Mouse (Mus musculus): ENCODE results near the gene Slc16a7. TPM values are rescaled to one million over a fixed set of nuclear protein-coding genes. Genes with fewer than 3 reads are reported as not detected.

Gene Slc16a7
- polyA plus RNA-seq, 1 experiment from 2014 or later = 11.6 TPM

DNA sequence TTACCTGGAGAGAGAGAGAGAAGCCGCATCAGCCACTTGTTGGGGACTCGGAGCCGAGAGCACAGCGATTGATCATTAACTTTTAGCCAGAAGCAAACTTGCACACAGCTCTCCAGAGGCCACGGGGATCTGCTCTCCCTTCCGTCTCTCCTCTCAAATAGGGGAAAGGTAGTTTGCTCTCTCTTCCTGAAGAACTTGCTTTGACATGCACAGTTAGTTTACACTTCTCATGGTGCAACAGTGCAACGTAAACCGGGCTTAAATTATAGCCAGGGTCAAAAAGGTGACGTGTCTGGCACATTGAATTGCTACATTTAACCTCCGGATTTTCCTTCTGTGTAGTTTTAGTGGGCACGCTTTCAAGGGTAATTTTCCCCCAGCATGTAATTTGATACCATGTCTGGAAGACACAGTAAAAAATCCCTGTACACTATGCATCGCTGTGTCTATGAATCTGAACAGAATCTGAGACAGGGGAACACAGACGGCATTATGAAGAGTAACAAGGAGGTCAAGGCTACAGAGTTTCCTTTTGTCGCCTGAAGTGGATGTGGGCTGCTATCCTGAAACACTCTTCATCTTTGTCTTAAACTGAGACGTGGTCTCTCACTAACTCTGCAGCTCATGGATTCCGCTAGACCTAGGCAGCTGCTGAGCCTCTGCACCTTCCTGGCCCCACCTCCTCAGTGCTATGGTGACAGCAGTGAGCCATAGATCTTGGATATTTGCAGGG is 60.8 kb downstream of the Slc16a7 start:
- peak; percentile 60 for ATAC-seq
- no peaks in the 10 kb centered on the region for H3K9me3 ChIP-seq (ENCODE audit: control insufficient read depth, low read length)
- no peak overlapping the region for H3K4me3 ChIP-seq (ENCODE audit: low read length)
- no peaks in the 10 kb centered on the region for H3K36me3 ChIP-seq (ENCODE audit: control insufficient read depth, insufficient read depth, low read length)
- no peak overlapping the region for H3K27ac ChIP-seq (ENCODE audit: low read depth, low read length)
- no peaks in the 10 kb centered on the region for H3K27me3 ChIP-seq (replicated peaks; ENCODE audit: control insufficient read depth, insufficient read depth, low read length)
- no peak overlapping the region for H3K9ac ChIP-seq (ENCODE audit: low read depth, low read length)
- 30% methylated on average over 16 of the region's 16 CpGs for WGBS
- no peaks in the 10 kb centered on the region for H3K4me1 ChIP-seq (ENCODE audit: control insufficient read depth, insufficient read depth, low read depth, low read length)
- peak overlapping the region; percentile 5; the same call in 1 of the 2 replicates for H3K4me2 ChIP-seq (ENCODE audit: low read length)

DNA sequence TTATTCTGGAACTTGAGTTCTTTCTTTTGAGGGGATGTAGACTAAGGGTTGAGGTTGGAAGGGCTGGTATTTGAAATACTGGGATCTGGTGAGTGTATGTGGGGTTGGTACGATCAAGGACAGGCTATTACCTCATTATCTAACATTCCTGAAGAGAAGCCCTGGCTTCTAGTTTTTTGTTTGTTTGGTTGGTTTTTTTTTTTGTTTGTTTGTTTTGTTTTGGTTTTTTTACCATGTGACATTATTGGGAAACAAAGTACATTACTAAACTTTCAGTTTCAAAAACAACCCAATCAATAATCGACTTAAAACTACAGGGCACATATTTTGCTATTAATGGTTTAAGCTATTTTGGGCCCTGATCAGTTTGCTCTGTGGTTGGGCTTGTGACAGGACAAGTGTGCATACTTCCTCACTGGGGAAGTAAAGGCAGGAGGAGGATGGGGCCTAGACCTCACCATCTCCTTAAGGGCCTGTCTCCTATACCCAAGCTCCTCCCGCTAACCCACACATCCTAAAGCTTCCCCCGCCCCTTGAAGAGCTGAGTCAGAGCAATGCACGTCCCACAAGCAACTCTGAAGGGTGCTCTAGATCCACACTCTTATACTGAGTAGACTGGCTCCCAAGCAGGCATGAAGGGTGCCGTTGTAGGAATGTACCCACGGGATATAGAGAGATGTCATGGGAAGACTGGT is 64.2 kb downstream of the Slc16a7 start:
- no peak overlapping the region for H3K9ac ChIP-seq (ENCODE audit: low read depth, low read length)
- no peak for ATAC-seq
- H3K36me3 ChIP-seq (ENCODE audit: control insufficient read depth, insufficient read depth, low read length) = no peaks in the 10 kb centered on the region
- H3K4me1 ChIP-seq (ENCODE audit: control insufficient read depth, insufficient read depth, low read depth, low read length) = no peaks in the 10 kb centered on the region
- H3K27ac ChIP-seq (ENCODE audit: low read depth, low read length) = no peak overlapping the region
- WGBS = 94% methylated on average over 7 of the region's 7 CpGs
- H3K4me2 ChIP-seq (ENCODE audit: low read length) = no peak overlapping the region
- no peaks in the 10 kb centered on the region for H3K27me3 ChIP-seq (replicated peaks; ENCODE audit: control insufficient read depth, insufficient read depth, low read length)
- H3K9me3 ChIP-seq (ENCODE audit: control insufficient read depth, low read length) = no peaks in the 10 kb centered on the region
- H3K4me3 ChIP-seq (ENCODE audit: low read length) = no peak overlapping the region

DNA sequence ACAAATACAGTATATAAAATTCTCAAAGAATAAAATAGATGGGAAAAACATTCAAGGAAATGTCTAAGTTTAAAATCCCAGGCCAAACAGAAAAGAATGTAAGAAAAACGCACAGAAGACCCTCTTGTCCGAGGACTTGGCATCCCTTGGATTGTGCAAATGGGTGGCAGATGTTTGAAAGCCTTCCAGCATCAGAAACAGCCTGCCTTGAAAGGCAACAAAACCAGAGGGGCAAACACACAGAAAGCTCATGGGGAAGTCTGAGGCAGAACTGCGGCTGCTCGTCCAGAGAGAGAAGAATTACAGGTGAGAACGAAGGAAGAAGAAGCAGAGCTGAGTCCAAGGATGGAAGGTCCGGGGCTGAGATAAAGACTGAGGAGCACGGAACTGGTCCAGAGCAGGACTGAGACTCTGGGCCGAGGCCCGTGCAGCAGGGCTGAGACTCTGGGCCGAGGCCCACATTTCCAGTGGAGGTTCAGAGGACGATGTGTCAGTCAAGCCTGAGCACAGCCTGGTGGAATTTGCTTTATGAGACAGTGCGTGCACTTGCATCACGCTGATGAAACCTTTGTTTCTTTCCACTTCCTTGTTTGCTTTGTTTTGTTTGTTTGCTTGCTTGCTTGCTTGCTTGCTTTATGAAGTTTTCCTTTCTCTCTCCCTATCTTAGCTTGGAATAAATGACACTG is 65.0 kb downstream of the Slc16a7 start:
- no peaks in the 10 kb centered on the region for H3K4me1 ChIP-seq (ENCODE audit: control insufficient read depth, insufficient read depth, low read depth, low read length)
- H3K4me2 ChIP-seq (ENCODE audit: low read length) = no peak overlapping the region
- peak; percentile 67; the same call in 1 of the 2 replicates for ATAC-seq
- 74% methylated on average over 13 of the region's 13 CpGs for WGBS
- H3K9ac ChIP-seq (ENCODE audit: low read depth, low read length) = no peak overlapping the region
- peak overlapping the region; percentile 37; the same call in 1 of the 2 replicates for H3K27ac ChIP-seq (ENCODE audit: low read depth, low read length)
- no peaks in the 10 kb centered on the region for H3K36me3 ChIP-seq (ENCODE audit: control insufficient read depth, insufficient read depth, low read length)
- no peaks in the 10 kb centered on the region for H3K27me3 ChIP-seq (replicated peaks; ENCODE audit: control insufficient read depth, insufficient read depth, low read length)
- H3K4me3 ChIP-seq (ENCODE audit: low read length) = no peak overlapping the region
- H3K9me3 ChIP-seq (ENCODE audit: control insufficient read depth, low read length) = no peaks in the 10 kb centered on the region

DNA sequence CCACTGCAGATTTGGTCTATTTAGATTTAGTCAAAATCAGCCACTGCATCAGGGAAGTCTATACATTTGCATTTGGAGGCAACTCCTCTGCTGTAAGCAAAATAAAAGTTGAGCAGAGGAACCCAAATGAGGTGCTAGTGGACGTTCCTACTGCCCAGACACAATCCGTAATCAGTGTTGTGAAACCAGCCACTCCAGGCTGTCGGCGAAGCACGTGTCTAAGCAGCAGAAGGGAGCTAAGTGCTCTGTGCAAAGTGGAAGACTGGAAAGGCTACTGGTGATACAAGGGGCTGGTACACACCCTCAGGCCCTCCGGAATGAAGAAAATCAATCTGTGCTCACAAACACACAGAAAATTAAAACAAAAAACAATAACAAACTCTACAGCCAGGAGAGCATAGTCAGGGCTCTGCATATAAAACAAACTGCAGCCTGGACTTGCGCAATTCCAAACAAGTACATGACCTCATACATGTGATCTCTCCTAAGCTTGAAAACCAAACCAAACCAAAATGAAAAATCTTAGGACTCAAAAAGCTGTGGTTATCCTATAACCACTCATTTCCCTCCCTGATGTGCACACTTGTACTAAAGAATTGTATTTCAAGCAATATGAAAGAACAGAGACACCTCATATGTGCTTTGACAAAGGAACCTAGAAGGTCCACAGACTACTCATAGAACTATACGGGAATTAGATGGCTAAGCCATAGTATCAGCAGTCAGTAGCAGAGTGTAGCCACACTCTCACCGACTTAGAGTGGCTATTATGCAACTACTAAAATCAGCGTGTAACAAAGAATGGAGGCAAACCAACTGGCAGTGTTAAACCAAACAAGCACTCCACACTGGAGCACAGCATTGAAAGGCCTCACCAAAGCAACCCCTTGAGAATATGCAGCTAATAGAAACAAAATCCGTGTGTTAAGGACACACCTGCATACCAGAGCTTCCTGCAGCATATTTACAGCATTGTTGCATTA is 67.5 kb downstream of the Slc16a7 start:
- no peak for ATAC-seq
- no peak overlapping the region for H3K9ac ChIP-seq (ENCODE audit: low read depth, low read length)
- no peaks in the 10 kb centered on the region for H3K4me1 ChIP-seq (ENCODE audit: control insufficient read depth, insufficient read depth, low read depth, low read length)
- H3K4me3 ChIP-seq (ENCODE audit: low read length) = no peak overlapping the region
- no peaks in the 10 kb centered on the region for H3K36me3 ChIP-seq (ENCODE audit: control insufficient read depth, insufficient read depth, low read length)
- 84% methylated on average over 11 of the region's 11 CpGs for WGBS
- H3K9me3 ChIP-seq (ENCODE audit: control insufficient read depth, low read length) = no peaks in the 10 kb centered on the region
- no peaks in the 10 kb centered on the region for H3K27me3 ChIP-seq (replicated peaks; ENCODE audit: control insufficient read depth, insufficient read depth, low read length)
- H3K27ac ChIP-seq (ENCODE audit: low read depth, low read length) = no peak overlapping the region
- no peak overlapping the region for H3K4me2 ChIP-seq (ENCODE audit: low read length)

DNA sequence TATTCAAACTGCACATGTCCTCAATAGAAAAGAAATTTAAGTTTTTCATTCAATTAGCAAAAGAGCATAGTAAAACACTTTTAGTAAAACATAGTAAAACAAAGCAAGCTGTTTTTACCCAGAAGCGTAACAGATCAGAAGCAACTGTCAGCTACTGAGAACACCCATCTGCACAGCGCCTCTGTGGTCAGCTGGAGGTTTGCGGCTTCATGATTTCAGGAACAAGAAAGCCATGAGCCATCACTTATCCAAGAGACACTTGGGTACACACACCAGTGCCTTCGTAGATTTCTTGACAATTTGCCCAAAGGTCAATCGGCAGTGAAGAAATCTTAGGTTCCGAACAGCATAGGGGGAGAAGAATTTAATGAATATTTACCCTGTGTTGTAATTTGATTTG is 71.9 kb downstream of the Slc16a7 start:
- Histone ChIP-seq H3K36me3 (ENCODE audit: control insufficient read depth, insufficient read depth, low read length) (no peaks in the 10 kb centered on the region), H3K9ac (ENCODE audit: low read depth, low read length) (no peak overlapping the region), H3K27me3 (replicated peaks; ENCODE audit: control insufficient read depth, insufficient read depth, low read length) (no peaks in the 10 kb centered on the region), H3K4me3 (ENCODE audit: low read length) (no peak overlapping the region), H3K27ac (ENCODE audit: low read depth, low read length) (no peak overlapping the region), H3K4me1 (ENCODE audit: control insufficient read depth, insufficient read depth, low read depth, low read length) (no peaks in the 10 kb centered on the region), H3K4me2 (ENCODE audit: low read length) (no peak overlapping the region), H3K9me3 (ENCODE audit: control insufficient read depth, low read length) (no peaks in the 10 kb centered on the region)
- ATAC-seq = no peak
- WGBS = 70% methylated on average over 6 of the region's 6 CpGs

DNA sequence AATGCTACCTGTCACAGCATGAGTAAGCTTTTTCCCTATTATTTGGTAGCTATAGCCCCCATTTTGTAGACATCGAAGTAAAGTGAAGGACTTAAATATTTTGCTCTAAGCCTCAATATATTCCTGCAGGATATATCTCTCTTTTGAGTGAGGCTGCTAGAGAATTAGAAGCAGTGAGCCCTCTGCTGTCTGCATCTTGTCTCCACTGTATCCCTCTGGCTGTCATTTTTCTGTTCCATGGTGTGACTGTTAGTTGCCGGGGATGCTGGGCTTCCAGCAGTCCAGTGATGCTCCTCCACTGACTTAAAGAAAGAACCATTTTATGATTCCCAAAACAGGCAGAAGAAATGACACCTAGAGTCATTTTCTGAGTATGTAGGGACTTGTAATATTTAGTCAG is 78.4 kb downstream of the Slc16a7 start:
- Histone ChIP-seq H3K9me3 (ENCODE audit: control insufficient read depth, low read length) (peaks cover 5% of the 10 kb centered on the region), H3K4me2 (ENCODE audit: low read length) (no peak overlapping the region), H3K27me3 (replicated peaks; ENCODE audit: control insufficient read depth, insufficient read depth, low read length) (no peaks in the 10 kb centered on the region), H3K4me3 (ENCODE audit: low read length) (no peak overlapping the region), H3K9ac (ENCODE audit: low read depth, low read length) (no peak overlapping the region), H3K27ac (ENCODE audit: low read depth, low read length) (no peak overlapping the region), H3K4me1 (ENCODE audit: control insufficient read depth, insufficient read depth, low read depth, low read length) (no peaks in the 10 kb centered on the region), H3K36me3 (ENCODE audit: control insufficient read depth, insufficient read depth, low read length) (no peaks in the 10 kb centered on the region)
- ATAC-seq = no peak
- WGBS = 95% methylated on average over 2 of the region's 2 CpGs

DNA sequence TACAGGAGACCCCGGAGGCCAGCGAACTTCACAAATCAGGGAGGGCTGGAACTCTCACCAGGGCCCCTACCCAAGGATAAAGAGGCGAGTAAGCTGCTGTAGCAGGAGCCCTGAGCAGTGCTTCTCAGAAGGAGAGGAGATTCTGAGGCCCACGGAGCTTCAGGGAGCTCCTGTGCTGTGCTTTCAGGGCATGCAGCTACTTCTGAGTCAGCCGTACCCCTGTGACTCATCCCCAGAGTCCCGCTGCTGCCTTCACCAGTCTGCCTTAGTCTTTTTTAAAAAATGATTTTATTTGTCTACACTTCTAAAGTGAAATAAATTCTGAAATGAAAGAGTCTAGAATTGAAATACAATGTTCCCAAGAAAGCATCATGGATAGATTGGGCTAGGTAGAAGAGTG is 91.2 kb downstream of the Slc16a7 start:
- Histone ChIP-seq H3K9ac (ENCODE audit: low read depth, low read length) (no peak overlapping the region), H3K4me2 (ENCODE audit: low read length) (no peak overlapping the region), H3K27ac (ENCODE audit: low read depth, low read length) (no peak overlapping the region), H3K4me3 (ENCODE audit: low read length) (no peak overlapping the region), H3K36me3 (ENCODE audit: control insufficient read depth, insufficient read depth, low read length) (no peaks in the 10 kb centered on the region), H3K9me3 (ENCODE audit: control insufficient read depth, low read length) (no peaks in the 10 kb centered on the region), H3K27me3 (replicated peaks; ENCODE audit: control insufficient read depth, insufficient read depth, low read length) (no peaks in the 10 kb centered on the region), H3K4me1 (ENCODE audit: control insufficient read depth, insufficient read depth, low read depth, low read length) (no peaks in the 10 kb centered on the region)
- 78% methylated on average over 6 of the region's 6 CpGs for WGBS
- no peak for ATAC-seq

DNA sequence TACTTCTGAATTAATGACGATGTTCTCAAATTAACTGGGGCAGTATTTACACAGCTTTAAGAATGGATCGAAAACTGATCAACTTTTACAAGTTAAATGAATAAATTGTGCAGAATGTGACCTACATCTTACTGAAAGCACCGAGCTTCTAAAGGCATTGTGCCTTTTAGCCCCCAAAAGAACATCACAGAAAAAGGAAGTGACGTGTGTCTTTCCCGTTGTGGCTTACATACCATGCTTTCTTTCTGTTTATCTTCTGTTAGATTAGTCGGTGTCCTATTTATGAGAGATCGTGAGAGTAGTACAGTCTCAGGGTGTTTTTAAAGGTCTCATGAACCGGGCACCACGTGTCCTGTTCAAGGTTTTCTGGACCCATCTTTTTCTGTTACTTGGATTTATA is 98.9 kb downstream of the Slc16a7 start:
- H3K9me3 ChIP-seq (ENCODE audit: control insufficient read depth, low read length) = no peaks in the 10 kb centered on the region

More for the DNA sequence above, 98.9 kb downstream of the Slc16a7 start:
- H3K36me3 ChIP-seq (ENCODE audit: control insufficient read depth, insufficient read depth, low read length) = no peaks in the 10 kb centered on the region
- no peaks in the 10 kb centered on the region for H3K27me3 ChIP-seq (replicated peaks; ENCODE audit: control insufficient read depth, insufficient read depth, low read length)
- H3K4me3 ChIP-seq (ENCODE audit: low read length) = no peak overlapping the region
- H3K4me1 ChIP-seq (ENCODE audit: control insufficient read depth, insufficient read depth, low read depth, low read length) = no peaks in the 10 kb centered on the region
- H3K4me2 ChIP-seq (ENCODE audit: low read length) = no peak overlapping the region
- ATAC-seq = no peak
- H3K27ac ChIP-seq (ENCODE audit: low read depth, low read length) = no peak overlapping the region
- WGBS = 95% methylated on average over 9 of the region's 9 CpGs
- no peak overlapping the region for H3K9ac ChIP-seq (ENCODE audit: low read depth, low read length)

Measured in hindbrain, embryonic 16.5 days (tissue).